Mouse (Mus musculus): ENCODE results near the gene Kif3b. TPM values are rescaled to one million over a fixed set of nuclear protein-coding genes. Genes with fewer than 3 reads are reported as not detected.
A peak's percentile ranks its signal among the peaks of the same experiment; 100 is the strongest.

Gene Kif3b
- polyA plus RNA-seq, 1 experiment: 5.6 TPM

DNA sequence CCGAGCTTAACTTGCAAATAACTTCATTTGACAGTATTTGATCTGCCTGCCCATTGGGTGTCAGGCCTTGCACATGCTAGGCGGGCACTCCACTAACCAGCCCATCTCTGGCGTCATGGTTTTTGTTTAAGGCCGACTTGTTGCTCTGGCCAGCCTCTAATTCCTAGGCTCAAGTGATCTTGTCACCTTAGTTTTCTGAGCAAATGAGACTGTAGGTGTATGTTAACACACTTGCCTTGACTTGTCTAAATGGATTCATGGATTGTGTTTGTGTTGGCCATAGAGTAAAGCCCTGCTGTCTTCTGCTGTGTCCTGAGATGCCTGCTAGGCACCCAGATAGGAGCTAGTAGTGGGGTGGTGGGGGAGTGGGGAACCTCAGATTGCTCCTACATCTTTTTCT lies 4.0 kb downstream of the Kif3b start:
- no peak overlapping the region for H3K4me3 ChIP-seq (ENCODE audit: extremely low read depth, insufficient read depth, insufficient read length)
- DNase-seq (ENCODE audit: low read depth in 1 of 2, low spot score in 2 of 2): no peak
- 91% methylated on average over 4 of the region's 4 CpGs for WGBS
- H3K27ac ChIP-seq (ENCODE audit: insufficient read depth, low read length): no peak overlapping the region
- H3K27me3 ChIP-seq (ENCODE audit: control insufficient read depth, insufficient read depth, low read length): no peaks in the 10 kb centered on the region
- no peaks in the 10 kb centered on the region for H3K36me3 ChIP-seq (ENCODE audit: control insufficient read depth, insufficient read depth, low read length)
- TF ChIP-seq CTCF (IDR thresholded peaks at IDR 0.05; ENCODE audit: extremely low read depth, insufficient read depth, insufficient read length, insufficient replicate concordance): no peak
- TF ChIP-seq POLR2A (IDR thresholded peaks at IDR 0.05; ENCODE audit: low read depth, low read length): no peak
- peaks cover 10% of the 10 kb centered on the region; the same call in 1 of the 2 replicates for H3K4me1 ChIP-seq (ENCODE audit: control insufficient read depth, insufficient read depth, insufficient read length)

DNA sequence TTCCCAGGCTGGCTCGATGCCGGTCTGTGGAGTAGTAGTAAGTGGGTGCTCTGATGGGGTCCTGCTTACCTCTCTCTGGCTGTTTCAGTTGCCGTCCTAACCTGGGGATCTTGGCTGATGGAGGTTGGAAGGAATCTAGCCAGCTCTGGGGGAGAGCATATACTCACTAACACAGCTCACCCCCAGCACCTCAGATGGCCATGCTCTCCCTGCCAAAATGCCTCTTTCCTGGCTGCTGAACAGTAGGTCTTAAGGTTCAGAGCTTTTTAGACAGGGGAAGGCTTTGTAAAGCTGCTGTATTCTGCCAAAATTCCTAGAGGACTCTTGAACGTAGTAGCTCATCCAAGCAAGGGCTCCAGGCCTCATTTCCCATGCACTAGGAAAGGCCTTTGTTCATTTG lies 6.6 kb downstream of the Kif3b start:
- 96% methylated on average over 4 of the region's 4 CpGs for WGBS
- TF ChIP-seq CTCF (IDR thresholded peaks at IDR 0.05; ENCODE audit: extremely low read depth, insufficient read depth, insufficient read length, insufficient replicate concordance): no peak
- TF ChIP-seq POLR2A (IDR thresholded peaks at IDR 0.05; ENCODE audit: low read depth, low read length): no peak
- Histone ChIP-seq H3K4me1 (ENCODE audit: control insufficient read depth, insufficient read depth, insufficient read length) (peaks cover 6% of the 10 kb centered on the region; the same call in 1 of the 2 replicates), H3K36me3 (ENCODE audit: control insufficient read depth, insufficient read depth, low read length) (no peaks in the 10 kb centered on the region), H3K27ac (ENCODE audit: insufficient read depth, low read length) (no peak overlapping the region), H3K4me3 (ENCODE audit: extremely low read depth, insufficient read depth, insufficient read length) (no peak overlapping the region), H3K27me3 (ENCODE audit: control insufficient read depth, insufficient read depth, low read length) (no peaks in the 10 kb centered on the region)
- no peak for DNase-seq (ENCODE audit: low read depth in 1 of 2, low spot score in 2 of 2)

DNA sequence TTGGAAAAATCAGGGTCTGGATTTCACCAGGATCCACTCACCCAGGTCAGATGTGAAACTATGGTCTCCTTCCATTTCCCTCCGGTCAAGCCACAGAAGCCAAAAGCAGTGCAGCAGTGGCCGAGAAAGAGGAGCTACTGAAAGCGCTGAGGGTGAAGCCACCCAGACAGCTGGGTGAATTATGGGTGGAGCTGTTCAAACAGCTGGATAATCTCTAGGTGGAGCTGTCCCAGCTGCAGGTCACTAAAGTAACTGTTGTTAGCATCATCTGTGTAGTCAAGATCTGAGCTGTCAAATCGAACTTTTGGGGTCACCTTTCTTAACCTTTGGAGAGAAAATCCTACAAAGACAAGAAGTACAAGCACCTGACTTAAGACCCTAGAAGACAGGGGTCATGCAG lies 7.2 kb downstream of the Kif3b start:
- peak overlapping the region; percentile 54 for H3K27ac ChIP-seq (ENCODE audit: insufficient read depth, low read length)
- TF ChIP-seq POLR2A (IDR thresholded peaks at IDR 0.05; ENCODE audit: low read depth, low read length): no peak
- TF ChIP-seq CTCF (IDR thresholded peaks at IDR 0.05; ENCODE audit: extremely low read depth, insufficient read depth, insufficient read length, insufficient replicate concordance): no peak
- no peak for DNase-seq (ENCODE audit: low read depth in 1 of 2, low spot score in 2 of 2)
- no peaks in the 10 kb centered on the region for H3K27me3 ChIP-seq (ENCODE audit: control insufficient read depth, insufficient read depth, low read length)
- no peak overlapping the region for H3K4me3 ChIP-seq (ENCODE audit: extremely low read depth, insufficient read depth, insufficient read length)
- H3K4me1 ChIP-seq (ENCODE audit: control insufficient read depth, insufficient read depth, insufficient read length): peaks cover 6% of the 10 kb centered on the region; the same call in 1 of the 2 replicates
- 60% methylated on average over 4 of the region's 4 CpGs for WGBS
- H3K36me3 ChIP-seq (ENCODE audit: control insufficient read depth, insufficient read depth, low read length): no peaks in the 10 kb centered on the region

DNA sequence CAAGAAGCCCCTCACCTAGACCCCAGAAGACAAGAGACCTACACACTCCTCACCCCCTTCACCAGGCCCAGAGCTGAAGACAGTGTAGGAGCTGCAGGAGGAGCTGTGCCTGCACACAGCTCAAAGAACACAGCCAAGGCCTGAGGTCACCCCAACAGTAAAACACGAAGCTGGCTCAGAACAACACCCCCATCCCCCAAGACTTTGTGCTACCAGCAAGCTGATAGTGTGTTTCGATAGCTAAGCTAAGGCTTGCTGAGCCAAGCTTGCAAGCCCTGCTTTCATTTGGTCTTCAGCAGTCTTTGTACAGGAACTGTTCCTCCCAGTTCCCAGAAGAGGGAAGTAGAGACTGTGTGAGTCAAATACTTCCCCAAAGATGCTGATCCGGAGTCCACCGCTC lies 7.7 kb downstream of the Kif3b start:
- Histone ChIP-seq H3K36me3 (ENCODE audit: control insufficient read depth, insufficient read depth, low read length) (no peaks in the 10 kb centered on the region), H3K4me1 (ENCODE audit: control insufficient read depth, insufficient read depth, insufficient read length) (peaks cover 6% of the 10 kb centered on the region; the same call in 1 of the 2 replicates), H3K27me3 (ENCODE audit: control insufficient read depth, insufficient read depth, low read length) (no peaks in the 10 kb centered on the region), H3K27ac (ENCODE audit: insufficient read depth, low read length) (peak overlapping the region; percentile 54), H3K4me3 (ENCODE audit: extremely low read depth, insufficient read depth, insufficient read length) (no peak overlapping the region)
- 29% methylated on average over 4 of the region's 4 CpGs for WGBS
- DNase-seq (ENCODE audit: low read depth in 1 of 2, low spot score in 2 of 2): no peak
- no peak for TF ChIP-seq POLR2A (IDR thresholded peaks at IDR 0.05; ENCODE audit: low read depth, low read length)
- no peak for TF ChIP-seq CTCF (IDR thresholded peaks at IDR 0.05; ENCODE audit: extremely low read depth, insufficient read depth, insufficient read length, insufficient replicate concordance)

DNA sequence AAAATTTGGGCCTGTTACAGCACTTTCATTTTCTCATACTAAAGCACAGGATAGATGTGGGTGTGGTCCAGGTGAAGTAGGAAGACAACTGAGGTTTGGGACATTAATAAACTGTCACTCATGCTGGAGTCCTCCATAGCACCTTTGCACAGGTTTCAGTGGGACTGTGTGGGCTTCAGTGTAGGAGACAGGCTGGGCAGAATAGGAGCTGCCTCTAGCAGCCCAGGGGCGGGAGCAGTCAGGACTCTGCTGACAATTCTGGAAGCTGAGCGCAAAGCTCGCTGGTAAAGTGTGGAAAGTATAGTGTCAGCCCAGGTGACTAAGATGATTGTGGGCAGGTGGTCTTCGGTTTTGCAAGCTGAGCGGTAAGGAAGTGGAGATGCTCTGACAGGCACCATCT lies 9.9 kb downstream of the Kif3b start:
- WGBS: 93% methylated on average over 5 of the region's 5 CpGs
- H3K27ac ChIP-seq (ENCODE audit: insufficient read depth, low read length): no peak overlapping the region
- TF ChIP-seq CTCF (IDR thresholded peaks at IDR 0.05; ENCODE audit: extremely low read depth, insufficient read depth, insufficient read length, insufficient replicate concordance): no peak
- no peak for TF ChIP-seq POLR2A (IDR thresholded peaks at IDR 0.05; ENCODE audit: low read depth, low read length)
- no peak for DNase-seq (ENCODE audit: low read depth in 1 of 2, low spot score in 2 of 2)
- H3K36me3 ChIP-seq (ENCODE audit: control insufficient read depth, insufficient read depth, low read length): no peaks in the 10 kb centered on the region
- no peaks in the 10 kb centered on the region for H3K27me3 ChIP-seq (ENCODE audit: control insufficient read depth, insufficient read depth, low read length)
- H3K4me3 ChIP-seq (ENCODE audit: extremely low read depth, insufficient read depth, insufficient read length): no peak overlapping the region
- H3K4me1 ChIP-seq (ENCODE audit: control insufficient read depth, insufficient read depth, insufficient read length): peaks cover 6% of the 10 kb centered on the region; the same call in 1 of the 2 replicates

DNA sequence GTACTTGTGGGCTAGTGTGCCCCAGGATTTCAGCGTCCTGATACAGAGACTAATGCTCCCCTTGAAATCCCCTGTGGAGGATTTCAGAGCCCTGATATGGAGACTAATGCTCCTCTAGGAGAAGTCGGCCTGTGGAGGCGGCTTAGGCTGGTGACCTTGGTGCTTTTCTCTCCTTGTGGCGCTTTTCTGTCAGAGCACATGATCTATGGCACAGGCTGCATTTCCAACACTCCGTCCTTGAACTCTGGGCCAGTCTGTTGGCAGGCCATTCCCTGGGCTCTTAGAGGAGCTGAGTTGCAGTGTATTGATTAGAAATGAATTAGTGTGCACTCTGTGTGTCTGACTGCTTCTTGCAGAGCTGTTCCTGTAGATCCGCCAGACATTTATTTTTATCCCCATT lies 14.0 kb downstream of the Kif3b start:
- WGBS: 84% methylated on average over 6 of the region's 6 CpGs
- no peak for DNase-seq (ENCODE audit: low read depth in 1 of 2, low spot score in 2 of 2)
- Histone ChIP-seq H3K4me3 (ENCODE audit: extremely low read depth, insufficient read depth, insufficient read length) (no peak overlapping the region), H3K36me3 (ENCODE audit: control insufficient read depth, insufficient read depth, low read length) (no peaks in the 10 kb centered on the region), H3K27ac (ENCODE audit: insufficient read depth, low read length) (no peak overlapping the region), H3K27me3 (ENCODE audit: control insufficient read depth, insufficient read depth, low read length) (no peaks in the 10 kb centered on the region), H3K4me1 (ENCODE audit: control insufficient read depth, insufficient read depth, insufficient read length) (peaks cover 3% of the 10 kb centered on the region; the same call in 1 of the 2 replicates)
- TF ChIP-seq CTCF (IDR thresholded peaks at IDR 0.05; ENCODE audit: extremely low read depth, insufficient read depth, insufficient read length, insufficient replicate concordance) (no peak), POLR2A (IDR thresholded peaks at IDR 0.05; ENCODE audit: low read depth, low read length) (no peak)

DNA sequence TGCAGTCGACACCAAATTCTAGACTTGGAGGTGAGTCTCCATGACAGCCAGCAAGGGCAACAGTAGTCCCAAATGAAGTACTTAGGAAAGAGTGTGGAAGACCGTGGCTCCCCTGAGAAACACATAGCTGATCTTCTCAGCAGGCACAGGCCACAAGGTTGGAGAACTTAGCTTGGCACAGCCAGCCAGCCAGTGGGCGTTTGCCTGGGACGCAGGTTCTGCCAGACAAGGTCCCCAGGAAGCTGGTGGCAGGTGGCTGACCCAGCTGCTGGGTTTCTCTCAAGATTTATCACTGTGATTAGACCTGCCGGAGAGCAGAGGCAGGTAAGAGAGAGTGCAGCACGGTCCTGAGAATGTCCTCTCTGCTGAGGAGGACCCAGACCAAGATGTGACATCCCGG lies 17.4 kb downstream of the Kif3b start:
- 75% methylated on average over 7 of the region's 7 CpGs for WGBS
- no peak overlapping the region for H3K4me3 ChIP-seq (ENCODE audit: extremely low read depth, insufficient read depth, insufficient read length)
- TF ChIP-seq POLR2A (IDR thresholded peaks at IDR 0.05; ENCODE audit: low read depth, low read length): no peak
- no peak for TF ChIP-seq CTCF (IDR thresholded peaks at IDR 0.05; ENCODE audit: extremely low read depth, insufficient read depth, insufficient read length, insufficient replicate concordance)
- no peak overlapping the region for H3K27ac ChIP-seq (ENCODE audit: insufficient read depth, low read length)
- H3K27me3 ChIP-seq (ENCODE audit: control insufficient read depth, insufficient read depth, low read length): no peaks in the 10 kb centered on the region
- H3K4me1 ChIP-seq (ENCODE audit: control insufficient read depth, insufficient read depth, insufficient read length): no peaks in the 10 kb centered on the region
- DNase-seq (ENCODE audit: low read depth in 1 of 2, low spot score in 2 of 2): no peak
- H3K36me3 ChIP-seq (ENCODE audit: control insufficient read depth, insufficient read depth, low read length): no peaks in the 10 kb centered on the region

Measured in spleen, adult 2 months (tissue).